Mouse (Mus musculus) liver, adult 2 months (tissue): ENCODE measurements around the gene Prss57. TPM values are rescaled to one million over a fixed set of nuclear protein-coding genes. Genes with fewer than 3 reads are reported as not detected.

Source experiments
- DNase-seq: peaks from one replicate; pipeline ENCODE4 v3.0.0-alpha.2; 2011; ENCODE audit warnings: low read depth, low spot score; ENCODE audit errors: extremely low read depth
- H3K27ac ChIP-seq: fragments of 200-500 bp; replicated peaks from 2 replicates; pipeline ENCODE4 v1.5.1; 2012; ENCODE audit warnings: low read depth, mild to moderate bottlenecking, control low read depth, inconsistent platforms, low read length; ENCODE audit not compliant: insufficient read depth
- H3K27me3 ChIP-seq: fragments of 200-500 bp; 2 replicates; pipeline ENCODE4 v1.6.1; 2012; ENCODE audit warnings: mild to moderate bottlenecking, moderate library complexity, low read length, inconsistent platforms; ENCODE audit not compliant: control insufficient read depth, insufficient read depth
- H3K36me3 ChIP-seq: fragments of 200-500 bp; 2 replicates; pipeline ENCODE4 v1.6.1; 2012; ENCODE audit warnings: low read length, inconsistent platforms; ENCODE audit not compliant: control insufficient read depth, insufficient read depth
- H3K4me1 ChIP-seq: fragments of 200-500 bp; 2 replicates; pipeline ENCODE4 v1.6.1; 2011; ENCODE audit warnings: low read length; ENCODE audit not compliant: control insufficient read depth, insufficient read depth
- H3K4me3 ChIP-seq: fragments of 200-500 bp; 2 replicates; pipeline ENCODE4 v1.5.1; 2011; ENCODE audit warnings: low read depth, mild to moderate bottlenecking, control low read depth, low read length, moderate library complexity; ENCODE audit not compliant: insufficient read depth
- H3K79me2 ChIP-seq: fragments of 200-500 bp; 2 replicates; pipeline ENCODE4 v1.6.1; 2012; ENCODE audit warnings: inconsistent platforms, mild to moderate bottlenecking, low read length, moderate library complexity; ENCODE audit not compliant: control insufficient read depth, insufficient read depth
- H3K9ac ChIP-seq: fragments of 200-500 bp; 2 replicates; pipeline ENCODE4 v1.6.1; 2012; ENCODE audit warnings: low read depth, mild to moderate bottlenecking, control low read depth, inconsistent platforms, low read length
- CTCF ChIP-seq: fragments of 200-500 bp; IDR thresholded peaks from 2 replicates; pipeline ENCODE4 v1.5.1; 2011; ENCODE audit warnings: low read depth, low read length, control low read depth
- POLR2A ChIP-seq: fragments of 200-500 bp; IDR thresholded peaks from 2 replicates; pipeline ENCODE4 v1.6.1; 2011; ENCODE audit warnings: low read length, control low read depth; ENCODE audit not compliant: insufficient read depth; ENCODE audit errors: extremely low read depth
- WGBS: fragments of 180-500 bp; shearing (Covaris S2); methylation state at CpG from one replicate; pipeline ENCODE4 v1.1.7; 2018; 5-methylcytosine and 5-hydroxymethylcytosine counted together
- polyA plus RNA-seq: library from polyadenylated mRNA; depleted of rRNA; stranded (reverse); fragments of >200 nt; gene quantifications from 2 replicates; pipeline ENCODE4 v1.2.3, GENCODE M21; 2012
- total RNA-seq: library from RNA; depleted of rRNA; stranded (reverse); fragments of >200 nt; gene quantifications from 2 replicates; pipeline ENCODE4 v1.2.3, GENCODE M21; 2014

Prss57 gene
- total and polyA plus RNA-seq, 2 experiments: not detected

DNA sequence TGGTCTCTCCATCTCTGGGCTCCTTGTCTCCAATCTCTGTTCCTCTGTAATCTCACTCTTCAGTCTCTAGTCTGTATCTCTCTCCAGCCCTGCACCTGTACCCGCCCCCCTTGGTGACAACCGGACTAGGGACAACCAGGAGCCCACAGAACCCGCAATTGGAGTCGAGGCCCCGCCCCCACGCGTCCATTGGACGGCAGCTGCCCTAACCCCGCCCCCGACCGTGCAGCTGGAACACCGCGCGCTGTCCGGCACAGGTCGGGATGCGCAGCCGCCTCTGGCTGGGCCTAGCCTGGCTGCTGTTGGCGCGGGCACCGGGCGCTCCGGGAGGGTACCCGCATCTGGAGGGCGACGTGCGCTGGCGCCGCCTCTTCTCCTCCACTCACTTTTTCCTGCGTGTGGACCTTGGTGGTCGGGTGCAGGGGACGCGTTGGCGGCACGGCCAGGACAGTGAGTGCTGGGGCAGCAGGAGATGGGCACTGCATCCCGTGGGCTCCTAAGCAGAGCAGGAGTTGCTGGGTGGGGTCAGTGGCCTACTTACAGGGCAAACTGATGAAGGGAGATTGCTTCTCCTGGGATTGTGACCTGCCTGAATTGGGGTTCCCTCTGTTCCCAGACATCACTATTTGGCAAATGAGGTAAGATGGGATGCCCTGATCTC, 35.8 kb downstream of the Prss57 start, which contains the start of gene Fgf22:
Gene Fgf22, plus strand, starts transcription at position 221 of the 661 bp plus-strand sequence.
- H3K4me3 ChIP-seq: no peak within 1 kb of the TSS
- H3K27me3 ChIP-seq: no peaks in the 10 kb centered on the region
- H3K36me3 ChIP-seq: 0 out of 2 replicates have a peak, but pooled peaks cover 2% of the 10 kb centered on the region
- no peak within 1 kb of the TSS for H3K27ac ChIP-seq
- peak; percentile 26 for DNase-seq
- WGBS: 7% methylated on average over 36 of the region's 36 CpGs
- no peaks in the 10 kb centered on the region for H3K4me1 ChIP-seq
- no peak within 1 kb of the TSS; the same call in 1 of the 2 replicates for H3K9ac ChIP-seq
- TF ChIP-seq POLR2A: no peak
- no peak for TF ChIP-seq CTCF
- no peaks in the 10 kb centered on the region for H3K79me2 ChIP-seq

DNA sequence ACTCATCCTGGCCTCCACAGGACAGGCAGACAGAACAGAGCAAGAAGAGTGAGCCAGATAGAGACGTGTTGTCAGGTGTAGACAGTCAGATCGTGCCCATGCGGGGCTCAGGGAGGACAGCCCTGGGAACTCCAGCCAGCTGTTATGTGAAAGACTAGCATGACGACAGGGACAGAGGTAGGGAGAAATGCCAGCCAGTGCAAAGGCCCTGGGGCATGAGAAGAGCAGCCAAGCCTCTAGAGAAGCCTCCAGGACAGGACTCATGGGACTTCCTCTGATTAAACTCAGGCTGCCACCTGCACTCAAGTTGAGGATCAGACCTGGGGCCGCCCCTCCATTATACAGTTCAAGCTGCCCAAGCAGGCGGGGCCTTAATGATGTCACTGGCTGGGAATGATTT, 42.3 kb downstream of the Prss57 start:
- no peaks in the 10 kb centered on the region for H3K36me3 ChIP-seq
- DNase-seq: no peak
- H3K27me3 ChIP-seq: no peaks in the 10 kb centered on the region
- WGBS: 83% methylated on average over 6 of the region's 6 CpGs
- no peak overlapping the region for H3K4me3 ChIP-seq
- H3K9ac ChIP-seq: no peak overlapping the region
- no peak overlapping the region for H3K27ac ChIP-seq
- no peaks in the 10 kb centered on the region for H3K79me2 ChIP-seq
- no peak for TF ChIP-seq POLR2A
- no peak for TF ChIP-seq CTCF
- H3K4me1 ChIP-seq: peaks cover 5% of the 10 kb centered on the region

DNA sequence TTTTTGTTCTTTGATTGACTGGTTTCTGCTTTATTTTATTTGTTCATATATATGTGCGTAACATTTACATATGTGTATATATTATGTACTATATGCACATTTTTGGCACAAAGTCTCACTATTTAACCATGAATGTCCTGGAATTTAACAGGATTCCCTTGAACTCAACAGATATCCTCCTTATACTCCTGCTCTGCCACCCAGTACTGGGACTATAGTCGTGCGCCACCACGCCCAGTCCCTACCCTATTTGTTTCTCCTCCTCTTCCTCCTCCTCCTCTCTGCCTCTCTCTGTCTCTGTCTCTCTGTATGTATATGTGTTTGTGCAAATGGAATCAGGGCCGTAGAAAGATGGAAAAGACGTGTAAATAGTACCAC, 44.0 kb downstream of the Prss57 start:
- Histone ChIP-seq H3K9ac (no peak overlapping the region), H3K79me2 (no peaks in the 10 kb centered on the region), H3K36me3 (peaks cover 2% of the 10 kb centered on the region; the same call in 1 of the 2 replicates), H3K4me3 (peak overlapping the region; percentile 19; the same call in 1 of the 2 replicates), H3K27me3 (no peaks in the 10 kb centered on the region), H3K4me1 (peaks cover 5% of the 10 kb centered on the region), H3K27ac (no peak overlapping the region)
- TF ChIP-seq CTCF (no peak), POLR2A (no peak)
- DNase-seq: no peak
- 24% methylated on average over 6 of the region's 6 CpGs for WGBS

DNA sequence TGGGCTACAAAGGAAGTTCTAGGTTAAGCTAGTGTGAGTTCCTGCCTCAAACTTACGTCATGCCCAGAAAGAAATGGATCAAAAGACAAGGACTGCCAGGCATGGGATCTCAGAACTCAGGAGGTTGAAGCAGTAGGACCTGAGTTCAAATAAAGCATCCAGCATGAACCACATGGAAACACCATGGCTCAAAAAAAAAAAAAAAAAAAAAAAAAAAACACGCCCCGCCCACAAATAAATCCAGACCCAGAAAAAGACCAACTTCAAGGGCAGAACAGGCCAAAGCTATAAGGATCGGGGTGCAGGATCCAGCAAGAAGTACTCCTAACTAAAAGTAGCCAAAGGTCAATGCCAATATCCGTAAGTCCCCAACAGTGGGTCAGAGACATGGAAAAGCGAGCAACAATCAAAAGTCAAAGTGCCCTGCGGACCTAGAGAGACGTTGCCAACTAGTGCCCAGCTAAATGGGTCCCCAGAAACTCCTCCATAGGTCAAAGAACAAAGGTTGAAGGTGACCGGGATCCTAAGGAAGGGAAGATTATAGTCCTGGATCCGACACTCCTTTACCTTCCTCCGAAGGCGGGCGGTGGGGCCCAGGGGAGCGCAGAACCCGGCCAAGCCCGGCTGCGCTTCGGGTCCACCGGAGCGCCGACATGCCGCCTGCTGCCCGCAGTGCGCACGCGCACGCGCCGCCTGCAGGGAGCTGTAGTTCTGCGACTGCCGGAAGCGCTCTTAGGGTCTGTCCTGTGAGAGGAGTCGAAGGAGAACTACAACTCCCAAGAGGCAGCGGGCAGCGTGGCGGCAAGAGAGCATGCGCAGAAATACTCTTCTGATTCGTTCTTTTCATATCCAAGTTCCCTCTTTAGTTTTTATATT, 44.6 kb downstream of the Prss57 start, which contains the start of gene Polrmt:
Gene Polrmt, minus strand, starts transcription at position 684 of the 876 bp plus-strand sequence.
- Histone ChIP-seq H3K4me1 (peaks cover 5% of the 10 kb centered on the region), H3K9ac (peak within 1 kb of the TSS; percentile 82), H3K36me3 (peaks cover 7% of the 10 kb centered on the region; the same call in 1 of the 2 replicates), H3K27ac (peak within 1 kb of the TSS; percentile 77), H3K79me2 (no peaks in the 10 kb centered on the region), H3K4me3 (peak within 1 kb of the TSS; percentile 75), H3K27me3 (no peaks in the 10 kb centered on the region)
- peak; percentile 94 for DNase-seq
- TF ChIP-seq CTCF: peak; percentile 41
- peak; percentile 65; the same call in 1 of the 2 replicates for TF ChIP-seq POLR2A
- WGBS: 1% methylated on average over 38 of the region's 38 CpGs

- whole genome bisulfite sequencing: 87% methylated on average over 3 of the region's 3 CpGs
- Histone ChIP-seq H3K27me3 (no peaks in the 10 kb centered on the region), H3K27ac (no peak overlapping the region), H3K36me3 (peaks cover 7% of the 10 kb centered on the region; the same call in 1 of the 2 replicates), H3K4me1 (peaks cover 5% of the 10 kb centered on the region), H3K9ac (no peak overlapping the region), H3K4me3 (no peak overlapping the region), H3K79me2 (no peaks in the 10 kb centered on the region)
- DNase-seq: no peak
- no peak for TF ChIP-seq CTCF
- no peak for TF ChIP-seq POLR2A
These were observed 45.4 kb downstream of the Prss57 start for GRCm38 (mm10) chr10:79745411-79745810.
